Mouse (Mus musculus): Measurements from ENCODE around the gene Rpia. TPM values are rescaled to one million over a fixed set of nuclear protein-coding genes. Genes with fewer than 3 reads are reported as not detected.

Rpia gene
- polyA plus RNA-seq, 1 experiment from 2014 or later, result 1.8 TPM

- H3K4me2 ChIP-seq (ENCODE audit: low read depth), result no peak overlapping the region
- no peaks in the 10 kb centered on the region for H3K27me3 ChIP-seq (ENCODE audit: control insufficient read depth, insufficient read depth, low read length)
- H3K36me3 ChIP-seq (ENCODE audit: control insufficient read depth, insufficient read depth, low read length), result no peaks in the 10 kb centered on the region
- DNase-seq (ENCODE audit: low spot score), result peak; percentile 77
- no peaks in the 10 kb centered on the region for H3K9me3 ChIP-seq (ENCODE audit: control insufficient read depth, low read length)
- H3K4me3 ChIP-seq (ENCODE audit: low read depth, low read length), result no peak overlapping the region
- WGBS, result 18% methylated on average over 6 of the region's 6 CpGs
- H3K4me1 ChIP-seq (ENCODE audit: control insufficient read depth, insufficient read depth, low read length), result no peaks in the 10 kb centered on the region
- no peak overlapping the region for H3K9ac ChIP-seq (ENCODE audit: low read length)
- no peak for ATAC-seq (ENCODE audit: insufficient read depth, low FRiP score, low TSS enrichment)
- H3K27ac ChIP-seq (ENCODE audit: low read depth, low read length), result no peak overlapping the region
Observed at GRCm38 (mm10) chr6:70811557-70812525, 19.8 kb upstream of the Rpia start.

- no peak for ATAC-seq (ENCODE audit: insufficient read depth, low FRiP score, low TSS enrichment)
- Histone ChIP-seq H3K4me3 (ENCODE audit: low read depth, low read length) (no peak overlapping the region), H3K4me1 (ENCODE audit: control insufficient read depth, insufficient read depth, low read length) (no peaks in the 10 kb centered on the region; the same call in 1 of the 2 replicates), H3K9ac (ENCODE audit: low read length) (no peak overlapping the region), H3K27me3 (ENCODE audit: control insufficient read depth, insufficient read depth, low read length) (no peaks in the 10 kb centered on the region), H3K4me2 (ENCODE audit: low read depth) (no peak overlapping the region), H3K9me3 (ENCODE audit: control insufficient read depth, low read length) (no peaks in the 10 kb centered on the region), H3K36me3 (ENCODE audit: control insufficient read depth, insufficient read depth, low read length) (no peaks in the 10 kb centered on the region), H3K27ac (ENCODE audit: low read depth, low read length) (no peak overlapping the region)
- no peak for DNase-seq (ENCODE audit: low spot score)
- WGBS, result 79% methylated on average over 1 of the region's 1 CpGs
Observed at GRCm38 (mm10) chr6:70810524-70810923, 18.5 kb upstream of the Rpia start.

GRCm38 (mm10) chr6:70806514-70806912 is 14.5 kb upstream of the Rpia start:
- Histone ChIP-seq H3K9ac (ENCODE audit: low read length) (no peak overlapping the region), H3K4me1 (ENCODE audit: control insufficient read depth, insufficient read depth, low read length) (no peaks in the 10 kb centered on the region; the same call in 1 of the 2 replicates), H3K27me3 (ENCODE audit: control insufficient read depth, insufficient read depth, low read length) (no peaks in the 10 kb centered on the region), H3K9me3 (ENCODE audit: control insufficient read depth, low read length) (no peaks in the 10 kb centered on the region), H3K27ac (ENCODE audit: low read depth, low read length) (no peak overlapping the region), H3K4me3 (ENCODE audit: low read depth, low read length) (no peak overlapping the region), H3K36me3 (ENCODE audit: control insufficient read depth, insufficient read depth, low read length) (no peaks in the 10 kb centered on the region), H3K4me2 (ENCODE audit: low read depth) (no peak overlapping the region)
- no peak for DNase-seq (ENCODE audit: low spot score)
- no peak for ATAC-seq (ENCODE audit: insufficient read depth, low FRiP score, low TSS enrichment)
- 57% methylated on average over 1 of the region's 1 CpGs for WGBS

DNA sequence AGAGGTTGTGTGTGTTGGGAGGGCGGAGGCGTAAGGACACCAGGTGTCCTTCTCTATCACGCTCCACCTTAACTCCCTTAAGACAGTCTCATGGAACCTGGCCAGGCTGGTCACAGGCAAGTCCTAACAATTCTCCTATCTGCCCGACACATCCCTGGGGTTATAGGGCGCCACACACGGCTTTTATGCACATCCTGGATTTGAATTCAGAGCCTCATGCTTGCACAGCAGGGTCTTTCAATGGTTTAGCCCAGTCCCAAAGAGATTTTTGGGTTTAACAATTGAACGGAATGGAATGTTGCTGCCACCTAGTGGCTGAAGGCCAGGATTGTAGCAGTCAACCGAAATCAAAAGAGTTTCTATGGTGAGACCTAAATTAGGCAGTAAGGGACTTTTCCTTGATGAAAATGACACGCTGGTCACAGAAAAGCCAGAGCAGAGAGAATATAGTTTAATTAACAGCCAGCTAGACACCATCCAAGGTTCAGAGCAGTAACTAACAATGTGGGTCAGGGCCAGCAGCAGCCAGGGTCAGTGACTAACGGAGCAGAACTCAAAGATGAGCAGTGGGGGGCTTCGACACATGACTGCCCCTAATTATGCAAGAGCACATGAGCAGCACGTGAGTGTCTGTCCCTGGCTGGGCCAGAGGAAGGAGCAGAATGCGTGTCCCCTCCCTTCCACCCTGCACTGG is 13.9 kb upstream of the Rpia start:
- Histone ChIP-seq H3K9me3 (ENCODE audit: control insufficient read depth, low read length) (no peaks in the 10 kb centered on the region), H3K4me3 (ENCODE audit: low read depth, low read length) (no peak overlapping the region), H3K27ac (ENCODE audit: low read depth, low read length) (no peak overlapping the region), H3K36me3 (ENCODE audit: control insufficient read depth, insufficient read depth, low read length) (no peaks in the 10 kb centered on the region), H3K4me1 (ENCODE audit: control insufficient read depth, insufficient read depth, low read length) (no peaks in the 10 kb centered on the region; the same call in 1 of the 2 replicates), H3K4me2 (ENCODE audit: low read depth) (no peak overlapping the region), H3K27me3 (ENCODE audit: control insufficient read depth, insufficient read depth, low read length) (no peaks in the 10 kb centered on the region), H3K9ac (ENCODE audit: low read length) (no peak overlapping the region; the same call in 1 of the 2 replicates)
- peak; percentile 71 for ATAC-seq (ENCODE audit: insufficient read depth, low FRiP score, low TSS enrichment)
- DNase-seq (ENCODE audit: low spot score), result peak; percentile 77
- WGBS, result 12% methylated on average over 13 of the region's 13 CpGs

DNA sequence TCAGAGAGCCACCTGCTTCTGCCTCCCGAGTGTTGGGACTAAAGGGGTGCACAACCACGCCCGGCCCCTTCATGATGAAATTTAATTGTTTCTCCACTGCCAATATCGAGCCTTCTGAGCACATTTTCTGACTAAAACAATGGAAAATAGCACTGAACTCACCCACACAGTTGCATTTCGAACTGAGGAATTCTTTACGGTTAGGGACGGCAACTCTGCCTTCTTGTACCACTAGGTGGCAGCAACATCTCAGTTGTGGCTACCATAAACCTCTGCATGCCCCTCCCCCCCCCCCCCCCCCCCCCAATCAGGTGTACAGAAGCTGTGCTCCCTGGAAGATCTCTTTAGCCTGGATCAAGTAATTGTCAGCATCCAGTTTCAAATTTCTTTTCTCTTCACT is 13.2 kb upstream of the Rpia start:
- DNase-seq (ENCODE audit: low spot score) (peak; percentile 59), ATAC-seq (ENCODE audit: insufficient read depth, low FRiP score, low TSS enrichment) (peak; percentile 32)
- no peak overlapping the region for H3K27ac ChIP-seq (ENCODE audit: low read depth, low read length)
- no peaks in the 10 kb centered on the region; the same call in 1 of the 2 replicates for H3K4me1 ChIP-seq (ENCODE audit: control insufficient read depth, insufficient read depth, low read length)
- H3K4me2 ChIP-seq (ENCODE audit: low read depth), result no peak overlapping the region
- no peak overlapping the region for H3K9ac ChIP-seq (ENCODE audit: low read length)
- H3K27me3 ChIP-seq (ENCODE audit: control insufficient read depth, insufficient read depth, low read length), result no peaks in the 10 kb centered on the region
- no peaks in the 10 kb centered on the region for H3K36me3 ChIP-seq (ENCODE audit: control insufficient read depth, insufficient read depth, low read length)
- WGBS, result 16% methylated on average over 7 of the region's 7 CpGs
- no peak overlapping the region for H3K4me3 ChIP-seq (ENCODE audit: low read depth, low read length)
- no peaks in the 10 kb centered on the region for H3K9me3 ChIP-seq (ENCODE audit: control insufficient read depth, low read length)

- no peak overlapping the region for H3K9ac ChIP-seq (ENCODE audit: low read length)
- no peak overlapping the region for H3K4me3 ChIP-seq (ENCODE audit: low read depth, low read length)
- no peaks in the 10 kb centered on the region for H3K36me3 ChIP-seq (ENCODE audit: control insufficient read depth, insufficient read depth, low read length)
- WGBS, result 24% methylated on average over 3 of the region's 3 CpGs
- H3K4me1 ChIP-seq (ENCODE audit: control insufficient read depth, insufficient read depth, low read length), result no peaks in the 10 kb centered on the region; the same call in 1 of the 2 replicates
- no peaks in the 10 kb centered on the region for H3K9me3 ChIP-seq (ENCODE audit: control insufficient read depth, low read length)
- no peaks in the 10 kb centered on the region for H3K27me3 ChIP-seq (ENCODE audit: control insufficient read depth, insufficient read depth, low read length)
- no peak overlapping the region for H3K27ac ChIP-seq (ENCODE audit: low read depth, low read length)
- DNase-seq (ENCODE audit: low spot score) (peak; percentile 42), ATAC-seq (ENCODE audit: insufficient read depth, low FRiP score, low TSS enrichment) (peak; percentile 49; the same call in 1 of the 2 replicates)
- no peak overlapping the region for H3K4me2 ChIP-seq (ENCODE audit: low read depth)
Observed at GRCm38 (mm10) chr6:70804632-70805031, 12.6 kb upstream of the Rpia start.

DNA sequence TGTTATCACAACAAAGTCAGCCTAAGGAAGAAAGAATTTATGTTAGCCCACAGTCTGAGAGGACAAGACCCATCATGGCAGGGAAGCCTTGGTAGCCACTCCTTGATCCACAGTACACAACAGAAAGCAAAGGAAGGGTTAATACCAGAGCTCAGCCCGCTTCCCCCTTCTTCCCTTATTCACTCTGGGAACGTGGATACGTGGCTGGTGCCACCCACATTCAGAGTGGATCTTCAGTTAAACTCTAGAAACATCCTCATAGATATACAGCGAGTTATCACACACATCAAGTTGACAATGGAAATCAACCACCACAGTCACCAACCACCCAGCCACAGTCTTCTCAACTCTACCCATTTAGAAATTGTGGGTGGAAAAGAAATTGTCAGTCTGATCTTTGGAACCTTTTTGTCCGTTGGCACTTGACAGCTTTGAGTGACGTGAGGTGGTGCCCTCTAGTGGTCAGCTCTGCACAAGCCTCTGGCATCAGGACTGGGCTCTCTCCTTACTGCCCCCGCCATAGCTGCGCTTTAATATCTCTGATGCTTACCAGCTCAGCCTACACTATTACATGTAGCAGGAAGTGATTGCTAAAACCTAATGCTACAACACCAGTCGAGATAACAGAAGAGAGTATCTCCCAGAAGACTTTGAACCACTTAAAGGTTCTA is 5.7 kb upstream of the Rpia start:
- no peak overlapping the region for H3K4me3 ChIP-seq (ENCODE audit: low read depth, low read length)
- no peak overlapping the region for H3K4me2 ChIP-seq (ENCODE audit: low read depth)
- no peak overlapping the region for H3K9ac ChIP-seq (ENCODE audit: low read length)
- H3K9me3 ChIP-seq (ENCODE audit: control insufficient read depth, low read length), result no peaks in the 10 kb centered on the region
- H3K27me3 ChIP-seq (ENCODE audit: control insufficient read depth, insufficient read depth, low read length), result no peaks in the 10 kb centered on the region
- no peak overlapping the region for H3K27ac ChIP-seq (ENCODE audit: low read depth, low read length)
- H3K36me3 ChIP-seq (ENCODE audit: control insufficient read depth, insufficient read depth, low read length), result no peaks in the 10 kb centered on the region
- ATAC-seq (ENCODE audit: insufficient read depth, low FRiP score, low TSS enrichment) (peak; percentile 60), DNase-seq (ENCODE audit: low spot score) (peak; percentile 50)
- WGBS, result 23% methylated on average over 9 of the region's 9 CpGs
- peaks cover 4% of the 10 kb centered on the region; the same call in 1 of the 2 replicates for H3K4me1 ChIP-seq (ENCODE audit: control insufficient read depth, insufficient read depth, low read length)

DNA sequence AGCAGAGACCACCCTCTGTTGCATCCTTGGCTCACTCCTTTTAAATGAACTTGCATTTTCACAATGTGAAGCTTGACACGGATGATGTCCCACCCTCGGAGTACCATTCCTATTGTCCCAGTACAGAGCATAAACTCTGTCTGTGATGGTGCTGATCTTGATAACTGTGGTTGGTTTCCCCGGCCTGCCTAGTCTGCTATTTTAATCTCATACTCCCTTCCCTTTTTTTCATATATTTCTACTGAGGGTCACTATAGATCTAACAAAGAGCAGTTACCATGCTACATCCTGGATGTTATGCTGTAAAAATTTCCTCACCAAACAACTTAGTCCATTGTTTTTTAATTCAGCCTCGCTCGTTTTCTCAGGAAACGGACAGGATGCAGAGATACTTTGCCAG is 4.9 kb upstream of the Rpia start:
- no peak for ATAC-seq (ENCODE audit: insufficient read depth, low FRiP score, low TSS enrichment)
- WGBS, result 84% methylated on average over 6 of the region's 6 CpGs
- H3K4me1 ChIP-seq (ENCODE audit: control insufficient read depth, insufficient read depth, low read length), result peaks cover 5% of the 10 kb centered on the region; the same call in 1 of the 2 replicates
- no peak overlapping the region for H3K4me2 ChIP-seq (ENCODE audit: low read depth)
- H3K27ac ChIP-seq (ENCODE audit: low read depth, low read length), result no peak overlapping the region
- no peaks in the 10 kb centered on the region for H3K36me3 ChIP-seq (ENCODE audit: control insufficient read depth, insufficient read depth, low read length)
- H3K9ac ChIP-seq (ENCODE audit: low read length), result no peak overlapping the region
- no peak overlapping the region for H3K4me3 ChIP-seq (ENCODE audit: low read depth, low read length)
- no peak for DNase-seq (ENCODE audit: low spot score)
- no peaks in the 10 kb centered on the region for H3K9me3 ChIP-seq (ENCODE audit: control insufficient read depth, low read length)
- no peaks in the 10 kb centered on the region for H3K27me3 ChIP-seq (ENCODE audit: control insufficient read depth, insufficient read depth, low read length)
